Mouse (Mus musculus) ES-E14 (cell line): Measurements from ENCODE around the gene Cps1. TPM values are rescaled to one million over a fixed set of nuclear protein-coding genes. Genes with fewer than 3 reads are reported as not detected.

ENCODE experiments used
- DNase-seq: peaks from one replicate; pipeline ENCODE4 v3.0.0-alpha.2; 2013; ENCODE audit warnings: low read depth, low spot score
- H3K27ac ChIP-seq: 2 replicates; pipeline ENCODE4 v1.5.1; 2012; ENCODE audit warnings: low read depth, mild to moderate bottlenecking, low read length, moderate library complexity, mixed read lengths; ENCODE audit not compliant: poor library complexity, insufficient read depth, severe bottlenecking
- H3K36me3 ChIP-seq: 2 replicates; pipeline ENCODE4 v1.6.1; 2012; ENCODE audit warnings: mild to moderate bottlenecking, low read length, moderate library complexity, mixed read lengths; ENCODE audit not compliant: control insufficient read depth, poor library complexity, insufficient read depth, severe bottlenecking
- H3K4me1 ChIP-seq, 2 experiments: fragments of 150-350 bp in 1 of 2; sonication (generic) in 1 of 2; 2 replicates each; pipeline ENCODE4 v1.6.1; 2012; ENCODE audit warnings: low read length in 2 of 2, mild to moderate bottlenecking in 1 of 2, mixed read lengths in 1 of 2; ENCODE audit not compliant: control insufficient read depth in 2 of 2, insufficient read depth in 2 of 2, poor library complexity in 1 of 2
- H3K4me3 ChIP-seq, 2 experiments: fragments of 150-350 bp in 1 of 2; sonication (generic) in 1 of 2; 2 replicates each; pipeline ENCODE4 v1.5.1; 2012; ENCODE audit warnings: low read length in 2 of 2, low read depth in 1 of 2, mild to moderate bottlenecking in 1 of 2, mixed read lengths in 1 of 2; ENCODE audit not compliant: insufficient read depth in 1 of 2, poor library complexity in 1 of 2, severe bottlenecking in 1 of 2
- H3K9ac ChIP-seq: 2 replicates; pipeline ENCODE4 v1.6.1; 2012; ENCODE audit warnings: low read depth, mild to moderate bottlenecking, low read length, mixed read lengths; ENCODE audit not compliant: poor library complexity, insufficient read depth, severe bottlenecking
- H3K9me3 ChIP-seq: fragments of 150-350 bp; sonication (generic); 2 replicates; pipeline ENCODE4 v1.6.1; 2012; ENCODE audit warnings: low read depth, mild to moderate bottlenecking, low read length; ENCODE audit not compliant: control insufficient read depth, insufficient read depth
- CHD2 ChIP-seq: IDR thresholded peaks from 2 replicates; pipeline ENCODE4 v1.6.1; 2014; ENCODE audit warnings: mild to moderate bottlenecking, low read depth, low read length, inconsistent platforms
- HCFC1 ChIP-seq: IDR thresholded peaks from 2 replicates; pipeline ENCODE4 v1.6.1; 2012; ENCODE audit warnings: low read length, inconsistent platforms, borderline replicate concordance; ENCODE audit not compliant: insufficient read depth
- MAFK ChIP-seq: IDR thresholded peaks from 2 replicates; pipeline ENCODE4 v1.6.1; 2014; ENCODE audit warnings: mild to moderate bottlenecking, low read depth, low read length, inconsistent platforms; ENCODE audit not compliant: insufficient read depth
- ZC3H11A ChIP-seq: IDR thresholded peaks from 2 replicates; pipeline ENCODE4 v1.6.1; 2012; ENCODE audit warnings: low read depth, mild to moderate bottlenecking, inconsistent platforms, low read length, borderline replicate concordance
- ZNF384 ChIP-seq: IDR thresholded peaks from 2 replicates; pipeline ENCODE4 v1.6.1; 2012; ENCODE audit warnings: low read depth, low read length, inconsistent platforms
- in situ Hi-C, 2 experiments: fragments of 600-800 bp; cut with MboI; formaldehyde crosslinking; loops; one replicate each; pipeline ENCODE4 v1.15.1; 2025; ENCODE audit warnings: low sequenced_read_pairs in 2 of 2, inconsistent platforms in 1 of 2; ENCODE audit not compliant: unreplicated experiment in 2 of 2
- total RNA-seq: library from RNA; depleted of rRNA; stranded (reverse); fragments of 300-350 nt; gene quantifications from 2 replicates; pipeline ENCODE4 v1.2.3, GENCODE M21; 2012; rRNA removed

Gene Cps1
- total RNA-seq, 1 experiment: 0.31 TPM

DNA sequence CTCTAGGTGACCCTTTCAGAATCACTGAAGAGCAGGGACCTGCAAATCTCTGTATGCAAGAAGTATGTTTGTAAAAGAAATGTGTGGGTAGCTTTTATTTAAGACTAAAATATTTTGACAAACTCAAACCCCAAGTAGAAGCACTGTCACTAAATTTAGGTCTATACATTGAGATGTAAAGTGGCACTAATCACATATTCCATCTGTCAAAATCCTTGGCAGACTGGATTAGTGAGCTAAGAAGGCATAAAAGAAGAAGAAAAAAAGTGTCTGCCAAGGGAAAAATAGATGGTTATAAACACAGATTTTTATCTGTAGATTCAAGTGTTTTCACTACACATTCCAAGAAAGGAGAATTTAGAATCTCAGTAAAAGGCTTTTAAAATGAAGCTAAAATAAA is 145.6 kb downstream of the Cps1 start:
- Histone ChIP-seq H3K36me3 (no peaks in the 10 kb centered on the region), H3K27ac (no peak overlapping the region), H3K4me3 (no peak overlapping the region), H3K9me3 (no peaks in the 10 kb centered on the region), H3K4me1 (no peaks in the 10 kb centered on the region), H3K9ac (no peak overlapping the region)
- DNase-seq: no peak
- TF ChIP-seq HCFC1: no peak
- TF ChIP-seq MAFK: no peak
- no peak for TF ChIP-seq ZNF384
- TF ChIP-seq ZC3H11A: no peak
- TF ChIP-seq CHD2: no peak
- in situ Hi-C loops: no loop called here

DNA sequence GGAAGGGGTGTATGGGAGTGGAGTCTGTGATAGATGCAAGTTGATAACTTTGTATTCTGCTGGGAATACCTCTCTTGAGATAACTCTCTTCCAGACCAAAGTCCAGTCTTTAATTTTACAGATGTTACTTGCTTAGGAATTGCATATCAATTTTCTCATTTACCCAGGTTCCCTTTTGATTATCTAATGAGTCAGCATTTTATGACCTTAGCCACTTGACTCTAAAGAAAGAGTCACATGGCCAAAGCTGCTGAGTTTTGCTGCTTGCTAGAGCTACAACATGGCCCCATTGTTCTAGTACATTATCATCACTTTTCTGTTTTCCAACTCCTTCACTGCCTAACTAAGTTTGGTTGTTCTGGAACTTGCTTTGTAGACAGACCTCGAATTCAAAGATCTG is 153.4 kb downstream of the Cps1 start:
- DNase-seq: no peak
- Histone ChIP-seq H3K9me3 (no peaks in the 10 kb centered on the region), H3K27ac (no peak overlapping the region), H3K36me3 (no peaks in the 10 kb centered on the region), H3K4me3 (no peak overlapping the region), H3K4me1 (no peaks in the 10 kb centered on the region), H3K9ac (no peak overlapping the region)
- TF ChIP-seq HCFC1 (no peak), MAFK (peak; percentile 75)
- in situ Hi-C loops: no loop called here

Other genes starting within 250 kb of the Cps1 start
- gene Myl1, start 177.6 kb upstream of the Cps1 start, total RNA-seq: not detected in 2 replicates
- gene Lancl1, start 84.2 kb upstream of the Cps1 start, total RNA-seq: 41.2 and 71.6 TPM in 2 replicates